Mouse (Mus musculus) hindbrain, embryonic 13.5 days (tissue): ENCODE measurements around the gene Oas1a. TPM values are rescaled to one million over a fixed set of nuclear protein-coding genes. Genes with fewer than 3 reads are reported as not detected.
"Not testable (repeated sequence)": the region's sequence is repeated elsewhere in the genome, so short reads cannot be mapped to it uniquely, and the experiment has no call there.

Experiments
- ATAC-seq: fragments of 200-750 bp; cut with Nextera tagmentation; 2 replicates; pipeline ENCODE4 v1.8.0; 2017; ENCODE audit warnings: moderate TSS enrichment; ENCODE audit not compliant: low FRiP score
- H3K27ac ChIP-seq: fragments of 300-500 bp; sonication (generic); 2 replicates; pipeline ENCODE4 v1.5.1; 2015; ENCODE audit warnings: inconsistent platforms, mild to moderate bottlenecking, moderate library complexity
- H3K27me3 ChIP-seq: fragments of 300-500 bp; sonication (generic); 2 replicates; pipeline ENCODE4 v1.6.1; 2015; ENCODE audit warnings: mild to moderate bottlenecking, inconsistent platforms
- H3K36me3 ChIP-seq: fragments of 300-500 bp; sonication (generic); 2 replicates; pipeline ENCODE4 v1.6.1; 2015; ENCODE audit warnings: mild to moderate bottlenecking, inconsistent platforms
- H3K4me1 ChIP-seq: fragments of 300-500 bp; sonication (generic); replicated peaks from 2 replicates; pipeline ENCODE4 v1.6.1; 2015; ENCODE audit warnings: inconsistent platforms
- H3K4me2 ChIP-seq: fragments of 300-500 bp; sonication (generic); 2 replicates; pipeline ENCODE4 v1.6.1; 2015; ENCODE audit warnings: inconsistent platforms, mild to moderate bottlenecking, moderate library complexity
- H3K4me3 ChIP-seq: fragments of 300-500 bp; sonication (generic); 2 replicates; pipeline ENCODE4 v1.5.1; 2015; ENCODE audit warnings: mild to moderate bottlenecking, inconsistent platforms
- H3K9ac ChIP-seq: fragments of 300-500 bp; sonication (generic); 2 replicates; pipeline ENCODE4 v1.6.1; 2015; ENCODE audit warnings: mild to moderate bottlenecking, inconsistent platforms
- H3K9me3 ChIP-seq: fragments of 300-500 bp; sonication (generic); 2 replicates; pipeline ENCODE4 v1.6.1; 2016; ENCODE audit warnings: inconsistent platforms
- WGBS: fragments of 180-500 bp; shearing (Covaris S2); methylation state at CpG from one replicate; pipeline ENCODE4 v1.1.7; 2015; 5-methylcytosine and 5-hydroxymethylcytosine counted together
- polyA plus RNA-seq: library from polyadenylated mRNA; unstranded; fragments of >200 nt; fragmentation: Nextera tagmentation; extraction: Ambion mirVana; gene quantifications from 2 replicates; pipeline ENCODE4 v1.2.1, GENCODE M21; 2015

Gene Oas1a
- polyA plus RNA-seq, 1 experiment from 2014 or later: 0.49 TPM

DNA sequence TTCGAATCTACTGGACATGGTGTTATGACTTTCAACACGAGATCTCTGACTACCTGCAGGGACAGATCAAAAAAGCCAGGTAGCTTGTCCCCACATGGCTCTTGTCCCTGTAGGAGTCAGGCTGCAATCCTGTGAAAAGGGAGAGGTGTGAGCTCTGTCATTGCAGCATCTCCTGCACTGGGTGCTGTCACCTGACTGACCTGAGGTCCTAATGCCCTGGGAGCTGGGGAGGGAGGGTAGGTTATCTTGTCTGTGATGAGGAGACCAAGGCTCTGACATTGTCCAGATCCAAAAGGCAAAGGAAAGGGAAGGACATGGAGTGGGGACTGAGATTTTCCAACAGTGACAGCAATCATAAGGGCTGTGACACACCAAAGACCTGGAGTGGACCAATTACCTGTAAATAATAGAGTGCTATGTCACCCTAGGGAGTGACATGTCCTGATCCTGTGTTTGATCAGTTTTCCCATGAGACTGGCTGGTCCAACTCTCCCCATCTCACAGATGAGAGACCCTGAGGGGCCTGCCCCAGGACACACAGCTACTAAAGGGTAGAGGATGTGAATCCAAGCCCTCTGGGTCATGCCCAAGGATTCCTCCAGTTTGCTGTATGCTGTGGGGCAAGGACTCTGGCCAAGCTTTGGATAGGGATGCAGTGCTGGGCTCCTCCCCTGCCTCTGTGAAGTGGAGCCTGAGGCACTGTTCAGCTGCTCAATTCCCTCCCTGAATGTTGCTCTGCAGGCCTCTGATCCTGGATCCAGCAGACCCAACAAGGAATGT lies 12.0 kb upstream of the Oas1a start:
- 78% methylated on average over 2 of the region's 2 CpGs for WGBS
- H3K9me3 ChIP-seq, H3K4me1 ChIP-seq, H3K4me2 ChIP-seq, H3K27me3 ChIP-seq, ATAC-seq, H3K9ac ChIP-seq, H3K4me3 ChIP-seq, H3K27ac ChIP-seq, H3K36me3 ChIP-seq: not testable (repeated sequence)

DNA sequence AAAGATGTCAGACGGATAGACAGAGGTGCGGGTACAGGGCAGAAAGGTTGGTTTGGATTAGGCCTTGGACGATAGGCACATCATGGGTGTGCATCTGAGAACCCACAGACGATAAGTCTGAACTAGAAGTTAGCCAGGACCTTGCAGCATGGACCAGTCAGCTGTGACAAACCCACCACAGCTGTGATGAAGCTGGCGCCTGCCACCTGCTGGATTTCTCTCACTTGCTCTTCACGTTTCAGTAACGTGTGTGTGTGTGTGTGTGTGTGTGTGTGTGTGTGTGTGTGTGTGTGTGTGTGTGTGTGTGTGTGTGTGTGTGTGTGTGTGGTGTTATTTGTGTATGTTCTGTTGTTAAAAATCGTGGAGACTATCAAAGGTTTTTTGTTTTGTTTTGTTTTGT lies 6.9 kb upstream of the Oas1a start, which contains the start of gene Oas1d:
TSS of gene Oas1d (plus strand) at position 333 of the 400 bp plus-strand sequence.
- H3K4me3 ChIP-seq, H3K9ac ChIP-seq, H3K4me2 ChIP-seq, H3K36me3 ChIP-seq, H3K9me3 ChIP-seq, H3K27ac ChIP-seq, H3K27me3 ChIP-seq, ATAC-seq, H3K4me1 ChIP-seq: not testable (repeated sequence)
- 49% methylated on average over 8 of the region's 8 CpGs for WGBS

DNA sequence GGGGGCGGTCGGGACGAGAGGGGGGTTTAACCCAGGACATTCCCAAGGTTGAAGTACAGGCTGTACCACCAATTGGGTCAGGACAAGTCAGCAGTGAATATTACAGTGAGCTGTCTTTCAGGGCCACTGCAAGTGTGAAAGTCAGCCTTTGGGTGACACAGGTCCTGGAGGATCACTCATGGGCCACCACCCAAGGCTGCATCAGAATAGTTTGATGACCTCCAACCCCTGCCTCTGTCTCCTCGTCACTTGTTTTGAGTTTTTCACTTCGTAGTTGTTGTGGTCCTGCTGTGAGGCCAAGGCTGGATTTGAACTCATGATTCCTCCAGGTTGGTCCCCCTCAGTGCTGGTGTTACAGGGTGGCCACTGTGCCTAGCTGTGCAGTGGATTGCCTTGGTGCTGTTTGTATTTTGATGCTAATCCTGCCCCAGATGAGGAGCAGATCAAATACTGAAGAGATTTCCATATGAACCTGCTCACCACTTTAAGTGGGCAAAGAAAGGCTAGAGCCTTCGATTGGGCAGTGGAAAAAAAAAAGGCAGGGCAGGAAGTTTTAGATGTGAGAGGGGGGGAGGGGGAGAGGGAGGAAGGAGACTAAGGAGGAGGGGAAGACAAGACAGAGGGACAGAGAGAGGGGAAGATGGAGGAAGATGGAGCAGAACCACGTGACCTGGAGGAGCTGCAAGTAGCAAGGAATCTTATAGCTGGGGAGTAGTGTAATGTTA lies 1.0 kb upstream of the Oas1a start:
- Histone ChIP-seq H3K36me3 (no peaks in the 10 kb centered on the region), H3K27ac (no peak overlapping the region), H3K9ac (no peak overlapping the region), H3K27me3 (no peaks in the 10 kb centered on the region), H3K4me1 (no peaks in the 10 kb centered on the region), H3K4me3 (no peak overlapping the region), H3K9me3 (no peaks in the 10 kb centered on the region; the same call in 1 of the 2 replicates), H3K4me2 (no peak overlapping the region)
- no peak for ATAC-seq
- WGBS: 39% methylated on average over 7 of the region's 7 CpGs

DNA sequence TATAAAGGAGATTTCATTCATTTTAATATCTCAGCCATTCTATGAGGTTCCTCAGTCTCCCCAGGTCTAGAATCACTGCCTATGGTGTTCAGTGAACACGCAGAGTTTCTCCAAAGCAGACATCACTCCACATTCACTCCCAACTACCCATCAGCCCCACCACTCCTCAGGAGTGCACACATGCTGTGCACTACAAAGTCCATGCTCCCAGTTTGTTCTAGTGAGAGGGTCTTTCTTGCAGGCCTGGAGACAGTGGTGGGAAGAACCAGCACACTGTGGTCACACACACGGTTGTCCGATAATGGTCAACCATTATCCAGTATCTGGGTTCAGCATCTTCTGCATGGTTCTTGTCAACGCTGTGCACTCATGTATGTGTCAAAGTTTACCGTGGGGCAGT lies 5.3 kb downstream of the Oas1a start:
- Histone ChIP-seq H3K9ac (no peak overlapping the region), H3K4me3 (no peak overlapping the region), H3K9me3 (peaks cover 6% of the 10 kb centered on the region; the same call in 1 of the 2 replicates), H3K27me3 (no peaks in the 10 kb centered on the region), H3K4me1 (no peaks in the 10 kb centered on the region), H3K36me3 (no peaks in the 10 kb centered on the region), H3K27ac (no peak overlapping the region), H3K4me2 (no peak overlapping the region)
- 96% methylated on average over 5 of the region's 5 CpGs for WGBS
- ATAC-seq: no peak

DNA sequence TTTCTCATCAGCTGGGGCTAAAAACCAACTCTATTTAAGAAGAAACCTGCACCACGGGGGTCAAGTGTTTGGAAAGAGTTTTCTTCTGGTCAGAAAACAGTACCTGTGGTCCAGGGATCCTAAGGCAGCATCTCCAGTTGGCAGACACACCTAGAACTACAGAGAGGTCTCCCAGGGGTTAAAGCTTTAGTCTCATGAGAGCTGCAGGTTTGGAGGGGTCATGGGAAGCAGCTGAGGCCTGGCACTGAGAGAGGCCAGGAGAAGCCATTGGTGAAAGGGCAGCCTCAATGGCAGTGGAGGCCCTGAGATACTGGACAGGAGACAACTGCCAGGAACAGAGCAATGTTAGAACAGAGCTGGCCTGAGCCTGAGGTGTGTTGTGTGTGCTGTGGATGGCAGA lies 6.7 kb downstream of the Oas1a start:
- H3K27me3 ChIP-seq: no peaks in the 10 kb centered on the region
- H3K4me3 ChIP-seq: no peak overlapping the region
- ATAC-seq: no peak
- no peak overlapping the region for H3K4me2 ChIP-seq
- no peaks in the 10 kb centered on the region for H3K4me1 ChIP-seq
- H3K9me3 ChIP-seq: peaks cover 6% of the 10 kb centered on the region; the same call in 1 of the 2 replicates
- no peaks in the 10 kb centered on the region for H3K36me3 ChIP-seq
- 91% methylated on average over 1 of the region's 1 CpGs for WGBS
- H3K9ac ChIP-seq: no peak overlapping the region
- no peak overlapping the region for H3K27ac ChIP-seq

DNA sequence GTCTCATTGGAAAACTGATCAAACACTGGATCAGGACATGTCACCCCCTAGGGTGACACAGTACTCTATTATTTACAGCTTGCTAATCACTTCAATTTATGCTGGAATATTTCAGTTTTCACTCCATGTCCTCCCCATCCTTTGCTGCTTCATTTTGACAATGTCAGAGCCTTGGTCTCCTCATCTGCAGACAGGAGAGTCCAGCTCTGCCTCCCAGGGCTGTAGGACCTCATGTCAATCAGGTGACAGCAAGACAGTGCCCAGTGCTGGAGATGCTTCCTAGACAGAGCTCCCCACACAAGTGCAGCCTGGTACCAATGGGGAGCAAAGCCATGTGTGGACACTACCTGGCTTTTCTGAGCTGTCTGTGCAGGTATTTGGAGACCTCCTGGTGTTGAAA lies 8.6 kb downstream of the Oas1a start:
- Histone ChIP-seq H3K27ac (no peak overlapping the region), H3K4me2 (no peak overlapping the region), H3K9ac (no peak overlapping the region), H3K4me3 (no peak overlapping the region), H3K36me3 (no peaks in the 10 kb centered on the region), H3K9me3 (peaks cover 6% of the 10 kb centered on the region; the same call in 1 of the 2 replicates), H3K27me3 (no peaks in the 10 kb centered on the region), H3K4me1 (no peaks in the 10 kb centered on the region)
- no peak for ATAC-seq

DNA sequence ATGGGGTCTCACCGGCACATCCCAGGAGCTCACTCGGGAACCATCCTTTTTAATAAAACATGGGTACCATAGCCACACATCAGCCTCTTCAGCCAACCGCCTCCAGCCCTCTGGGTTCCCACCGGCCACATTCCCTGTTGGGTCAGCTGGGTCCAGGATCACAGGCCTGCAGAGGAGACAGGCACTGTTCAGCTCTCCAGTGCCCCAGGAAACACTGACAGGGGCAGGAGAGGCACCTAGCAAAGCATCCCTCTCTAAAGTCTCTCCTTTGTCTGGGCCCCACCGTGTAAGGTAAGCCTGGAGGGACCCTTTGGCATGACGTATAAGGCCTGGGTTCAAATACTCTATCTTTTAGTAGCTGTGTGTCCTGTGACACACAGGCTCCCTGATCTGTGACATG lies 9.0 kb downstream of the Oas1a start:
- H3K4me2 ChIP-seq: no peak overlapping the region
- H3K9me3 ChIP-seq: peaks cover 6% of the 10 kb centered on the region; the same call in 1 of the 2 replicates
- 90% methylated on average over 6 of the region's 6 CpGs for WGBS
- H3K27me3 ChIP-seq: no peaks in the 10 kb centered on the region
- no peak overlapping the region for H3K4me3 ChIP-seq
- no peak for ATAC-seq
- H3K27ac ChIP-seq: no peak overlapping the region
- no peaks in the 10 kb centered on the region for H3K36me3 ChIP-seq
- H3K9ac ChIP-seq: no peak overlapping the region
- no peaks in the 10 kb centered on the region for H3K4me1 ChIP-seq

DNA sequence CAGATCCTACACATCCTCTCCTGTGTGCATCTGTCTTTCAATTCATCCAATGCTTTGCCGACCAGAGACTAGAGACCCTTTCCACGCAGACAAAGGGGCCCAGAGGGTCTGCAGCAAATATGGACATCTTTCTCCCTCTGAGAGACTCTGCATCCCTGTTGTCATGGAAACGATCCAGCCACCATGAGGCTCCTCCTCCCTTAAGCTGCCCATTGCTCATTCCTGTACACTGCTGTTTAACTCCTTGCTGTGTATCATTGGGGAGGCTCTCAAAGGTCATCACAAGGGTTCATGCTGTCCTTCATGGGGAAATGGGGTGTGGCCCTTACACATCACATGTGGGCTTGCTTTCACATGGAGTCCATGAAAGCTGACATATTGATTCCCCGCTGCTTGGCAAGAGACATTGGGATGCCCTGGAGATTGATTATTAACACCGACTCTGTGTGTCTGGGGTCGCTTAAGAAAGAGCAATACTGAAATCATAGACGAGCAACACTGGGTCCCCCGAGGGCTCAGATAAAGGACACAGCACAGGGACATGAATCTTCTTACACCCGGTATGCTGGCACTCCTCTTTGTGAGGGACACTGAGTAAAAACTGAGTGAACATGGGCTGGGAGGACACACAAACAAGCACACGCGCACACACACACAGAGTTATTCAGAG lies 12.0 kb downstream of the Oas1a start:
- no peaks in the 10 kb centered on the region for H3K4me1 ChIP-seq
- H3K9ac ChIP-seq: no peak overlapping the region
- no peak overlapping the region for H3K27ac ChIP-seq
- no peak for ATAC-seq
- peaks cover 6% of the 10 kb centered on the region; the same call in 1 of the 2 replicates for H3K9me3 ChIP-seq
- 79% methylated on average over 11 of the region's 11 CpGs for WGBS
- H3K36me3 ChIP-seq: no peaks in the 10 kb centered on the region
- no peaks in the 10 kb centered on the region for H3K27me3 ChIP-seq
- no peak overlapping the region for H3K4me3 ChIP-seq
- H3K4me2 ChIP-seq: no peak overlapping the region

DNA sequence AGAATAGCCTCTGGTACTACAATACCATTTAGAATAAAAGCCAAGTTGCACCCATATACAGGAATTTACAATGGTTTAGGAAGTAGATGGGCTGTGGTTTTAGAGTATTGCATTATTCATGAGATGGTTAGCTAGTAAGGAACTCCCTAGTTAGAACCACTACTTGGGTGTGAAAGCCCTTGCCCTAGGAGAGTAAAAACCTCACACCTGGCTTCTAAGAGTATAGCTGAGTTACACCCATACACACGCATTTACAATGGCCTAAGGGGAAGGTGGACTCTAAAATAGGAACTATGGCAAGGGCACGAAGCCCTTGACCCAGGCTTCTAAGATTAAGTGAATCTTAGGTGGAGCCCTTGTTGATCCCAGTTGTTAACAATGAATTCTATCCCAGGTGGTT lies 12.6 kb downstream of the Oas1a start:
- H3K9ac ChIP-seq, H3K4me2 ChIP-seq, H3K27me3 ChIP-seq, H3K27ac ChIP-seq, H3K4me3 ChIP-seq, ATAC-seq, H3K4me1 ChIP-seq, H3K9me3 ChIP-seq, H3K36me3 ChIP-seq: not testable (repeated sequence)
- 88% methylated on average over 2 of the region's 2 CpGs for WGBS

DNA sequence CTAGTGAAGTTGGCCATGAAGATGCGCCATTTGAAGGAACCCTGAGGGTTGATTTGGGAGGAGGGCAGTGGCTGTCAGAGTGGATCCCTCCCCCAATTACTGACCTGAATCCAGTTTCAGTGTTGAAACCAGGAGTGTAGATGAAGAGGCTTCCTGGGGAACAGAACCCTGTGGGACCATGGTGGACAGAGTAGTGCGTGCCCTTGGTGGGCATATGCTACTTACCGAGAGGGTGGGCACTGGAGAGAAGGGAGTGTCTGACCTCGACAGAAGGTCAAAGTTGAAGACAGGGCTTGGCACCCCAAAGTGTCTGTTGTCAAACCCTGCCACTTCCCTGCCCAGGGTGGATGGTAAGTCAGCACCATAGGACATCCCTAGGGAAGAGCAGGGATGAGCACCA lies 13.5 kb downstream of the Oas1a start:
- H3K4me2 ChIP-seq, H3K36me3 ChIP-seq, H3K4me3 ChIP-seq, ATAC-seq, H3K27me3 ChIP-seq, H3K4me1 ChIP-seq, H3K9ac ChIP-seq, H3K9me3 ChIP-seq, H3K27ac ChIP-seq: not testable (repeated sequence)
- 96% methylated on average over 4 of the region's 4 CpGs for WGBS

DNA sequence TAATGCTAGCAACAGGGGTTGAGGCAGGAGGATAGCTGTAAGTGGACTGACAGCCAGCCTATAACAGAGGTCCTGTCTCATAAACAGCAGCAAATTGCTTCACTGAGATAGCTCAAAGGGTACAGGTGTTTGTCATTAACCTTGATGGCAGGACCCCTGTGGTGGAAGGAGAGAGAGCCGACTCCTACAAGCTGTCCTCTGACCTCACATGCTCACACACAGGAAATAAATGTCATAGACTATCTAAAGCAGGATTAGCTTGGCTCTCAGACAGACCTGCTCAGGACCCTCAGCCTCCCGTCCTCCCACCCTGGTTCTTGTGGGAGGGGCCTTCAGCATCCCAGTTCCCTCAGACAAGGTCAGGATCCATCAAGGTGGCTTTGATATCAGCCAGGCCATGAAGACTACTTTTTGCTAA lies 15.1 kb downstream of the Oas1a start:
- Histone ChIP-seq H3K36me3 (no peaks in the 10 kb centered on the region), H3K9me3 (no peaks in the 10 kb centered on the region), H3K4me3 (no peak overlapping the region), H3K9ac (no peak overlapping the region), H3K4me1 (no peaks in the 10 kb centered on the region), H3K4me2 (no peak overlapping the region), H3K27ac (no peak overlapping the region), H3K27me3 (no peaks in the 10 kb centered on the region)
- 67% methylated on average over 2 of the region's 2 CpGs for WGBS
- no peak for ATAC-seq

DNA sequence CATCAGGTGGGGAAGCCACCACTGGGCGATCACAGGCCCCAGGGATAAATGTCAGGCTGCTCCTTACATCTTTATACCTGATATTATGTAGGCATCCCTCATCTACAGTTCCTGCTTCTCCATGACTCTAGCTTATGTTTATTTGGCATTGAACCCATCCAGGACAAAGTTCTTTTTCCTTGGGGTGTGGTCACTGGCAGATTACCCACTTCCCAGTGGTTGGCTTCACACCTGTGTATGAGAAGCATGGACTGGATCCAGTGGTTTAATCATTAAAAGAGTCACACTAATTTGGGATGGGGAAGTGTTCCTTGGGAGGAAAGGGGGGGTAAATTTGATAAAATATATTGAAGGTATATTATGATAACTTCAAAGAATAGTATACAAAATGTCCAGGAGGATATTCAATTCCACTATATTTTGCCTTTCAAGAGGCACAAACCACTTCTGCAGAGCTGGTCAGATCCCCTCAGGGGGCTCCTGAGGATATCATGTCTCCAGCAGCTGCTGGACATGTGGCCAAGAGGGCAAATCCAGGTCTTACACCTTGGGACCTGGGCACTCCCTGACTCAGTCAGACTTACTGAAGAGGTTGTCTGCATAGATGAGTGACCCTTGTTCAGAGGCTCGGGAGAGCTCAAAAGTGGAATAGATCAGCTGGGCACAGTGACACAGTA lies 15.6 kb downstream of the Oas1a start:
- H3K27me3 ChIP-seq, ATAC-seq, H3K4me3 ChIP-seq, H3K9me3 ChIP-seq, H3K9ac ChIP-seq, H3K36me3 ChIP-seq, H3K27ac ChIP-seq, H3K4me1 ChIP-seq, H3K4me2 ChIP-seq: not testable (repeated sequence)
- 80% methylated on average over 2 of the region's 2 CpGs for WGBS
